Mouse (Mus musculus): ENCODE measurements around the gene Anks1b. TPM values are rescaled to one million over a fixed set of nuclear protein-coding genes. Genes with fewer than 3 reads are reported as not detected.

The Anks1b gene
- total RNA-seq, 2 experiments from 2014 or later, result 454 to 510 TPM

GRCm38 (mm10) chr10:91005858-91006538 lies 1132.7 kb downstream of the Anks1b start:
- intact Hi-C loops (cut with DNase I), result no loop called here
- no peak for DNase-seq (ENCODE audit: low spot score in 2 of 2)

Other genes starting within 250 kb of the Anks1b start
- 10 to 100 TPM; 33.9 to 37.3 TPM for gene Scyl2, start 187.2 kb upstream of the Anks1b start, total RNA-seq (2021)
- gene Actr6, start 141.2 kb upstream of the Anks1b start, total RNA-seq (2021), result 10 to 100 TPM; 18.5 to 25.2 TPM
- 10 to 100 TPM; 87.6 to 92.0 TPM for gene Uhrf1bp1l, start 128.5 kb upstream of the Anks1b start, total RNA-seq (2021)